Mouse (Mus musculus) hindbrain, postnatal 0 days (tissue): ENCODE measurements around the gene Nek6. TPM values are rescaled to one million over a fixed set of nuclear protein-coding genes. Genes with fewer than 3 reads are reported as not detected.

Source experiments
- ATAC-seq: fragments of 200-750 bp; cut with Nextera tagmentation; 2 replicates; pipeline ENCODE4 v1.8.0; 2017; ENCODE audit warnings: mild to moderate bottlenecking, moderate TSS enrichment, moderate library complexity
- DNase-seq: peaks from one replicate; pipeline ENCODE4 v3.0.0-alpha.2; 2015; ENCODE audit warnings: low spot score
- H3K27ac ChIP-seq: fragments of 300-500 bp; sonication (generic); 2 replicates; pipeline ENCODE4 v1.5.1; 2014; ENCODE audit warnings: mild to moderate bottlenecking
- H3K27me3 ChIP-seq: fragments of 300-500 bp; sonication (generic); 2 replicates; pipeline ENCODE4 v1.6.1; 2014; ENCODE audit warnings: low read length, mixed read lengths; ENCODE audit not compliant: insufficient read depth
- H3K36me3 ChIP-seq: fragments of 300-500 bp; sonication (generic); 2 replicates; pipeline ENCODE4 v1.6.1; 2014; ENCODE audit warnings: low read length, mixed read lengths; ENCODE audit not compliant: insufficient read depth
- H3K4me1 ChIP-seq: fragments of 300-500 bp; sonication (generic); 2 replicates; pipeline ENCODE4 v1.6.1; 2014; ENCODE audit warnings: antibody characterized with exemption, low read length, mixed read lengths; ENCODE audit not compliant: insufficient read depth
- H3K4me2 ChIP-seq: fragments of 300-500 bp; sonication (generic); 2 replicates; pipeline ENCODE4 v1.6.1; 2014; ENCODE audit warnings: low read depth, mild to moderate bottlenecking, low read length, moderate library complexity, mixed read lengths
- H3K4me3 ChIP-seq: fragments of 300-500 bp; sonication (generic); 2 replicates; pipeline ENCODE4 v1.5.1; 2014; ENCODE audit warnings: low read length
- H3K9ac ChIP-seq: fragments of 300-500 bp; sonication (generic); replicated peaks from 2 replicates; pipeline ENCODE4 v1.6.1; 2014; ENCODE audit warnings: mild to moderate bottlenecking, low read length, moderate library complexity, mixed read lengths
- H3K9me3 ChIP-seq: fragments of 300-500 bp; sonication (generic); 2 replicates; pipeline ENCODE4 v1.6.1; 2016; ENCODE audit warnings: low read length, mixed read lengths
- CTCF ChIP-seq: IDR thresholded peaks from 2 replicates; pipeline ENCODE4 v1.5.1; 2016; ENCODE audit warnings: antibody characterized with exemption, control low read depth, low read depth
- WGBS: fragments of 180-500 bp; shearing (Covaris S2); extraction: QIAGEN DNeasy Blood & Tissue Kit; methylation state at CpG from one replicate; pipeline ENCODE4 v1.1.7; 2014; 5-methylcytosine and 5-hydroxymethylcytosine counted together
- polyA plus RNA-seq: library from polyadenylated mRNA; unstranded; fragments of >200 nt; fragmentation: Nextera tagmentation; extraction: Ambion mirVana; gene quantifications from 2 replicates; pipeline ENCODE4 v1.2.1, GENCODE M21; 2015
- total RNA-seq: library from RNA; depleted of rRNA; stranded (reverse); fragments of >200 nt; gene quantifications from 2 replicates; pipeline ENCODE4 v1.2.3, GENCODE M21; 2014

Gene Nek6
- total and polyA plus RNA-seq, 2 experiments from 2014 or later = 27.5 to 75.1 TPM

DNA sequence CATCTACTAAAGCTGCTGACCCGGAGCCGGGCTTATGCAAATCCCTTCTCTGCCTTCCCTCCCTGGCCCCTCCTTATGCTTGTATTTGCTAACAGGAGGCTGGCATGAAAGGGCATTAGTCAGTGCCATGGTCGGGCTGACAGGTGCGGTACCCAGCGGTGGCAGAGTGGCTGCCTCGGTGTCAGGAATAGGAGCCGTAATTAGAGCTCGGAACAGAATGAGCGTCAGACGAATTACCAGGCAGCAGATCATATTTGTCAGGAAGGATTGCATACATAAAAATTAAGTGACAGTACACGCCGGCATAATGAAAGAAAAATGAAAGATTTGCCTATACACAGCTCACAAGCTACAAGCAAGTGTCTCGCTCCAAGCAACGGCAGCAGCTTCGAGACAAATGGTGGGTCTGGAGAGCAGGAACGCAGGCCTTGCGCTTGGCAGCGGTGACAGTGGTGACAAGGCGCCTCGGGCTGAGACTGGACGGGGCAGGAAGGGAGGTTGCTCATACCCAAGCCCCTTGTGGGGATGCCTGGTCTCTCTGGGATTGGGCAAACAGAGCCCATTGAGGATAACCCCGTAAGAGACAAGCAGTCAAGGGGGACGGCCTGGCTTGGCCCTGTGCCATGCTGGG, 60.6 kb downstream of the Nek6 start:
- Histone ChIP-seq H3K27ac (peak overlapping the region; percentile 59; the same call in 1 of the 2 replicates), H3K36me3 (0 out of 2 replicates have a peak, but pooled peaks cover 5% of the 10 kb centered on the region), H3K27me3 (no peaks in the 10 kb centered on the region), H3K4me2 (no peak overlapping the region), H3K4me1 (peaks cover 10% of the 10 kb centered on the region), H3K9me3 (no peaks in the 10 kb centered on the region), H3K9ac (no peak overlapping the region), H3K4me3 (no peak overlapping the region)
- TF ChIP-seq CTCF = no peak
- WGBS = 42% methylated on average over 23 of the region's 23 CpGs
- DNase-seq (peak; percentile 70), ATAC-seq (peak; percentile 75)

- Histone ChIP-seq H3K36me3 (no peaks in the 10 kb centered on the region), H3K4me2 (no peak overlapping the region), H3K9ac (no peak overlapping the region), H3K4me1 (peaks cover 24% of the 10 kb centered on the region), H3K9me3 (no peaks in the 10 kb centered on the region), H3K27me3 (no peaks in the 10 kb centered on the region), H3K4me3 (no peak overlapping the region), H3K27ac (no peak overlapping the region)
- ATAC-seq (no peak), DNase-seq (no peak)
- TF ChIP-seq CTCF = no peak
- 95% methylated on average over 2 of the region's 2 CpGs for WGBS
These were observed 63.3 kb downstream of the Nek6 start for GRCm38 (mm10) chr2:38574697-38575096.

DNA sequence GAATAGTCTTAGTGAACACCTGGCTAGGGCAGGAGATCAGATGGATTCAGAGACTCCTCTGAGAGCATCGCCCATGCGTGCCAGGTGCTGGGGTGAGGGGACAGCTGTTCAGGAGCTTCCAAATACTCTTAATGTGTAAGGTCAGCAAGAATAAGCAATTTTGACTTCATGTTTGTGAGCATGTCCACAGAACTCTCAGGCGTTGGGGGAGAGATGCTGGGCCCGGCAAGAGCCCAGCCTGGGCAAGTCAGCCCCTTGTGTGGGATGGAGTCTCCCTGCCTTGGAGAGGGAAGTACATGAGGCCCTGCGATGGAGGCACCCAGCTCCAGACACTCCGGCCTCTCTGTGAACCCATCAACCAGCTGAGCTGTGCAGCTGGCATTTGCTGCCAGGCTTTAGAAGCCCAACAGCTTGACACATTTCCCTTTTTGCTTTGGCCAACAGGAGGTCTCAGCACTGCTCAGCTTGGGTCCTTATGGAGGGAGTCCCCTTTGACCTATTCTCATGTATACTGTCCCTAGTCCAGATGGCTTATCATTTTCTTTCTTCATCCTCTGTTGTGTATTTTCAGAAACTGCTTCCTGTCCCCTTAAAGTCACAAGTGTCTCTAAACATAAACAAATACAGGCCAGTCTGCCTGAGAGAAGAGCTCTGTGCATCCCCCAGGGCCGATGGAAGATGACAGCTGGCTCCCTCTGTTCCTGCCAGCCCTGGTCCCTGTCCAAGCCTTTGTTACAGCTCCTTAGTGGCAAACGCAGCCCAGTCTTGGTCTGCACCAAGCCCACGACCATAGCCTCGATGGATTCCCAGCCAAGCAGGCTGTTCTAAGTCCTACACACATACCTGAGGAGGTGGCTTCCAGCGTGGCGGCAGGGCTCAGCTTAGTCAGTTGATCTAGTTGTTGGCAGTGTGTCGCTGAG, 67.4 kb downstream of the Nek6 start:
- no peaks in the 10 kb centered on the region for H3K36me3 ChIP-seq
- 25% methylated on average over 13 of the region's 13 CpGs for WGBS
- H3K4me2 ChIP-seq = no peak overlapping the region
- H3K27ac ChIP-seq = peak overlapping the region; percentile 85
- no peak for TF ChIP-seq CTCF
- ATAC-seq = peak; percentile 81
- H3K4me3 ChIP-seq = no peak overlapping the region
- no peaks in the 10 kb centered on the region for H3K27me3 ChIP-seq
- H3K9ac ChIP-seq = no peak overlapping the region
- H3K9me3 ChIP-seq = no peaks in the 10 kb centered on the region
- peak; percentile 77 for DNase-seq
- H3K4me1 ChIP-seq = peaks cover 22% of the 10 kb centered on the region

DNA sequence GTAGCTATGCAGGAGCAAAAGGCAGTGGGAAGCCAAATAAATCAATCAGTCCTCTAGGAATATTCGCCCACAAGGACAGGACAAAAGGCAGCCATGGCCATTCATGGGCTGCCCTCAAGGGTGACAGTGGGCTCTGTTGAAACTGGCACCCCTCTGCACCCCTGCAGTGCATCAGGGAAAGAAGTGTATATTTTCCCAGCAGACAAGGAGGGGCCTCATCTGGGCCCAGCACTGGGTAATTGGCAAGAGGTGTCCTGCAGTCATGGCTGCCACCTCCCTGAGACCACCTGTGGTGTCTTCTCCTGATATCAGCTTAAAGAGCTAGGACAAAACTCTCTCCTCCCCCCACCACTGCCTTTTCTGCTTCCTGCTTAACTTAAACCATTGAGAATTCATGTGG, 68.1 kb downstream of the Nek6 start:
- no peaks in the 10 kb centered on the region for H3K27me3 ChIP-seq
- H3K36me3 ChIP-seq = no peaks in the 10 kb centered on the region
- ATAC-seq = peak; percentile 36
- no peak overlapping the region for H3K4me2 ChIP-seq
- peak overlapping the region; percentile 85 for H3K27ac ChIP-seq
- H3K9ac ChIP-seq = no peak overlapping the region
- no peaks in the 10 kb centered on the region for H3K9me3 ChIP-seq
- no peak for TF ChIP-seq CTCF
- no peak overlapping the region for H3K4me3 ChIP-seq
- H3K4me1 ChIP-seq = peaks cover 24% of the 10 kb centered on the region
- DNase-seq = peak; percentile 36
- 25% methylated on average over 1 of the region's 1 CpGs for WGBS

DNA sequence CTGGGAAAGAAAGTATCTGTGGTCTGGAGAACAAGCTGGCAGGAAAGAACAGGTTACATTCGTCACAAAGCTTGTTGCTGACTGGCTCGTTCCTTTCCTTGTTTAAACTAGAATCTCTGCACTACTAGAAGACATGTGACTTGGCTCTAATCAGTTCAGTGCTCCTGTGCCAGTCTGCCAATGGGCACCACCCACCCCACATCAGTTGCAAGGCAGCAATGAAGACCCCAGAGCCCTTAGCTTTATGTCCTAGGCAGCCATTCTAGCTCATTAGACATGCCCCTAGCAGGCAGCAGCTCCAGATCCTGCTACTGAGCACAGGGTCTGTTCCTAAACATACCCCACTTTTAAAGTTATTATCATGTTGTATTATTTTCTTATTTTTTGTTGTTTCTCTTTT, 72.5 kb downstream of the Nek6 start:
- Histone ChIP-seq H3K27me3 (no peaks in the 10 kb centered on the region), H3K4me1 (peaks cover 17% of the 10 kb centered on the region), H3K27ac (no peak overlapping the region), H3K36me3 (peaks cover 15% of the 10 kb centered on the region), H3K9ac (no peak overlapping the region), H3K9me3 (no peaks in the 10 kb centered on the region), H3K4me2 (no peak overlapping the region), H3K4me3 (no peak overlapping the region)
- TF ChIP-seq CTCF = no peak
- DNase-seq (no peak), ATAC-seq (no peak)
- 32% methylated on average over 2 of the region's 2 CpGs for WGBS

GRCm38 (mm10) chr2:38584514-38585378, 73.3 kb downstream of the Nek6 start:
- Histone ChIP-seq H3K27ac (no peak overlapping the region), H3K27me3 (no peaks in the 10 kb centered on the region), H3K36me3 (peaks cover 22% of the 10 kb centered on the region), H3K4me2 (no peak overlapping the region), H3K4me1 (peaks cover 10% of the 10 kb centered on the region; the same call in 1 of the 2 replicates), H3K9me3 (no peaks in the 10 kb centered on the region), H3K4me3 (no peak overlapping the region), H3K9ac (no peak overlapping the region)
- peak; percentile 32; the same call in 1 of the 2 replicates for TF ChIP-seq CTCF
- peak; percentile 64 for DNase-seq
- peak; percentile 44 for ATAC-seq
- 16% methylated on average over 13 of the region's 13 CpGs for WGBS
